Mouse (Mus musculus) cerebellum, adult 11 months (tissue): ENCODE results near the gene Opcml.

Experiments used
- DNase-seq: peaks from one replicate; pipeline ENCODE4 v3.0.0; 2022

The Opcml gene

GRCm38 (mm10) chr9:28662882-28663281, 872.3 kb downstream of the Opcml start:
- DNase-seq = no peak

- DNase-seq = no peak
Measured at GRCm38 (mm10) chr9:28680309-28680708, 889.7 kb downstream of the Opcml start.

GRCm38 (mm10) chr9:28681252-28682037, 890.9 kb downstream of the Opcml start:
- peak; percentile 42 for DNase-seq

- DNase-seq = peak; percentile 76
Measured at GRCm38 (mm10) chr9:28683951-28684470, 893.4 kb downstream of the Opcml start.

GRCm38 (mm10) chr9:28686942-28687611, 896.5 kb downstream of the Opcml start:
- no peak for DNase-seq

GRCm38 (mm10) chr9:28690134-28690533, 899.6 kb downstream of the Opcml start:
- peak; percentile 98 for DNase-seq

- no peak for DNase-seq
Measured at GRCm38 (mm10) chr9:28705796-28706195, 915.2 kb downstream of the Opcml start.

GRCm38 (mm10) chr9:28714544-28714943, 924.0 kb downstream of the Opcml start:
- DNase-seq = no peak

- DNase-seq = no peak
Measured at GRCm38 (mm10) chr9:28720186-28720585, 929.6 kb downstream of the Opcml start.

- DNase-seq = peak; percentile 43
Measured at GRCm38 (mm10) chr9:28731811-28732602, 941.4 kb downstream of the Opcml start.

GRCm38 (mm10) chr9:28737955-28738354, 947.4 kb downstream of the Opcml start:
- no peak for DNase-seq

GRCm38 (mm10) chr9:28738451-28738860, 947.9 kb downstream of the Opcml start:
- no peak for DNase-seq

- peak; percentile 54 for DNase-seq
Measured at GRCm38 (mm10) chr9:28744771-28745170, 954.2 kb downstream of the Opcml start.

GRCm38 (mm10) chr9:28748902-28749301, 958.3 kb downstream of the Opcml start:
- peak; percentile 25 for DNase-seq

- no peak for DNase-seq
Measured at GRCm38 (mm10) chr9:28752908-28753307, 962.3 kb downstream of the Opcml start.

- no peak for DNase-seq
Measured at GRCm38 (mm10) chr9:28756841-28757451, 966.4 kb downstream of the Opcml start.

- no peak for DNase-seq
Measured at GRCm38 (mm10) chr9:28761460-28761859, 970.9 kb downstream of the Opcml start.

- DNase-seq = no peak
Measured at GRCm38 (mm10) chr9:28764149-28764548, 973.6 kb downstream of the Opcml start.

- DNase-seq = peak; percentile 35
Measured at GRCm38 (mm10) chr9:28776517-28777503, 986.2 kb downstream of the Opcml start.

GRCm38 (mm10) chr9:28783834-28784233, 993.3 kb downstream of the Opcml start:
- DNase-seq = no peak

GRCm38 (mm10) chr9:28789439-28789838, 998.9 kb downstream of the Opcml start:
- DNase-seq = no peak
